Mouse (Mus musculus) liver, embryonic 14.5 days (tissue): ENCODE data around the gene Hic1.

Experiments used
- CTCF ChIP-seq: IDR thresholded peaks from 2 replicates; pipeline ENCODE4 v1.5.1; 2016; ENCODE audit warnings: antibody characterized with exemption, low read depth, control low read depth
- EP300 ChIP-seq: IDR thresholded peaks from 2 replicates; pipeline ENCODE4 v1.6.1; 2016; ENCODE audit warnings: antibody characterized with exemption, low read depth

GRCm38 (mm10) chr11:75155985-75156384, 13.3 kb downstream of the Hic1 start:
- TF ChIP-seq CTCF (no peak), EP300 (no peak)
